Mouse (Mus musculus): ENCODE measurements around the gene Nphp3.

Nphp3 gene

DNA sequence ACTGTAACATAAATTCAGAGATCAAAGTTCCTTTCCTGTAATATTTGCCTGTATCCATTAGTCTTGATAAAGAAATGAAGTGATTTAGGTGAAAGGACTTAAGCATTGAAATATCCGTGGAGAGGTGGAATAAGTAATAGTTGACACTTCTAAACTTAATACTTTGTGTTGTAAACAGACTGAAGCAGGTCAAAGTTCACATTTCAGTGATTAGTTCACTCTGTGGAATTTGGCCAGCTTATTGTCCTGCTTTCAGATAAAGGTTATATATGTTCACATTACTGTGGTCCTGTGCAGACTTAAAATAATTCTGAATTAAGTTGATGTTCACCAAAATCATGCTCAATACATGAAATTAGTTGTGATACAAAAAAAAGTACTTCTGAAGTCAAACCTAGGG lies 62.2 kb downstream of the Nphp3 start:
- DNase-seq (ENCODE audit: low spot score): no peak

GRCm38 (mm10) chr9:104070241-104070640 lies 67.9 kb downstream of the Nphp3 start:
- DNase-seq (ENCODE audit: low spot score): no peak

GRCm38 (mm10) chr9:104070863-104071604 lies 68.7 kb downstream of the Nphp3 start:
- no peak for DNase-seq (ENCODE audit: low spot score)

DNA sequence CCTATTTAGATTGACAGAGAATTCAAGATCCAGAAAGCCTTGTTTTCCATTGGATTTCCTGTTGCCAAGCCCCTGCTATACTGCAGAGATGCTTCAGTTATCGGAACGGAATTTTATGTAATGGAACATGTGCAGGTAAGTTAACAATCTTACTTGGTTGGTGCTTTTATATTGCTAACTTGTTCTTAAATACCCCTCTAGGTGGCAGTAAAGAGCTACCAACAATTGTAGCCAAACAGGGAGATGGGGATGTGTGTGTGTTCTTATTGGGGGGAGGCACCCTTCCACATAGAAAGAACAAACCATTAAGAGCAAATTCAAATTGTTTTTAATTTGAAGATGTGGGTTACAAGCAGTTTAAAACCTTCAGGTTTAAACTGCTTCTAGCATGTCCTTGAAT lies 73.5 kb downstream of the Nphp3 start:
- DNase-seq (ENCODE audit: low spot score): no peak

DNA sequence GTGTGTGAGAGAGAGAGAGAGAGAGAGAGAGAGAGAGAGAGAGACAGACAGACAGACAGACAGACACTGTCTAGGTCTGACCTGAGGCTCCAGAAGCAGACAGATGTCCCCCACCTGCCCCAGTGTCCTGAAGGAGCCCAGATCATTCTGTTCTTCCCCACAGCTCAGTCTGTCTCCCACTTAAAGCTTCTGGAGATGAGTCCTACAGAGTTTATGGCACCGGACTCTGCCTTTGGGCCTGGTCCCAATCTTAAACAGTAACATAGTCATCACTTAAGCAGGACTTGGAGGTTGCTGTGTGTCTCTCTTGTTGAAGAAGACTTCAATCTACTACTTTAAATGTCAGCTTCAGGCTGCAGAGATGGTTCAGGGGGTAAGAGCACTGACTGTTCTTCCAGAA lies 76.4 kb downstream of the Nphp3 start:
- no peak for DNase-seq (ENCODE audit: low spot score)

GRCm38 (mm10) chr9:104079379-104079778 lies 77.0 kb downstream of the Nphp3 start:
- DNase-seq (ENCODE audit: low spot score): no peak

- DNase-seq (ENCODE audit: low spot score): no peak
Measured at GRCm38 (mm10) chr9:104080038-104080437, 77.7 kb downstream of the Nphp3 start.

DNA sequence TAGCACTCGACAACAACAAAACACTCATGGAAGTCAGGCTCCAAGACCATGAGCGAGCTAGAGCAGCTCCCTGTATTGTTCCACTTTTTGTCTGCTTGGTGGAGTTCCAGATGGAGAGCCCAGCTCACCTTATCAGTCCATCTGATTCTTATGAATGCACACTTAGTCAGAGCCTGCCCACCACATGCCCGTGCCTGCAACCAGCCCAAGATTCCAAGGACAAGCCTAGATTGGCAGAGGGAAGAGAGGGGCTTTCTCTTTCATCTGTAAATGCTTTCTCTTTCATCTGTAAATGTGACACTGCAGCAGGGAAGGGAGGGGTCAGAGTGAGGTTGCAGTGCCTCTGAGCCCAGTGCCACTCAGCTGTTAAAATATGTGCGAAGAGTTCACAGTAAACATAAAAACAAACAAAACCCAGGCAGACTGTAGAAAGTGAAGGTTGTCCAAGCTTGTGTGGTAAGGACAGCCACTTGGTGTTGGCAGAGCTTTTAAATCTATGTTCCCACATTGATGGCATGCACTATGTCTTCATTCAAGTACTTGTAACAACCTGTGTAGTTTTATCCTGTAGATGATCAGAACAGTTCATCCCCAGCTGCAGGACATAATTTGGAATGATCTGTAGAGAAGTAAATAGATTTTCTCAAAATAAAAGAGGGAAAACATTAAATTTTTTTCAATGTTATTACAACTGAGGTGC lies 83.5 kb downstream of the Nphp3 start:
- DNase-seq (ENCODE audit: low spot score): no peak

DNA sequence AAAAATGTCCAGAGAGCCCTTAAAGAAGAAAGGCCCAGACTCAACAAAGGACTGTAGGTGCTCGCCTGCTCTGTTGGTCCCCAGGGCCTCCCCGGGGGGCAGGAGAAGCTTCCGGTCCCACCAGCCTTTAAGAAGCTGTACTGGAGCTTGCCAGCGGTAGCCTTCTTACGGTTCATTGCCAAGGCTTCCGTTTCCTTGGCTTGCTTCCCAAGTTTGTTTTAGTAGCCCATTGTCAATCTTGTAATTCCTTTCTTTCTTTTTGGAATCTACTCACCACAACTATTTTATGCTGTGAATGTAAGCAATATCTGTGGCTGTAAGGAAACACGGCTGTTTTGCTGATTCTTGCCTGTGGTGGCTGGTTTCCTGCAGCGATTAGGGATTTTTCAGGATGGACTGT lies 86.2 kb downstream of the Nphp3 start:
- DNase-seq (ENCODE audit: low spot score): no peak

GRCm38 (mm10) chr9:104092945-104093344 lies 90.6 kb downstream of the Nphp3 start:
- DNase-seq (ENCODE audit: low spot score): no peak

Measured in urinary bladder, postnatal 10 days (tissue).